Mouse (Mus musculus) left cerebral cortex, postnatal 25 days (tissue): ENCODE measurements at regions not wholly inside any gene's neighbourhood (a gene's known extent, or its start where the extent isn't known, plus 50 kb on each side); places are given as distances from the start of the nearest gene placed in this dataset.

Source experiments
- DNase-seq, 2 experiments: peaks; one replicate each; pipeline ENCODE4 v3.0.0; 2022; ENCODE audit warnings: low spot score in 2 of 2, mixed read lengths in 1 of 2
- intact Hi-C: fragments of 180-260 bp; cut with DNase I; formaldehyde crosslinking; loops from one replicate; pipeline ENCODE4 v1.15.1; 2025

DNA sequence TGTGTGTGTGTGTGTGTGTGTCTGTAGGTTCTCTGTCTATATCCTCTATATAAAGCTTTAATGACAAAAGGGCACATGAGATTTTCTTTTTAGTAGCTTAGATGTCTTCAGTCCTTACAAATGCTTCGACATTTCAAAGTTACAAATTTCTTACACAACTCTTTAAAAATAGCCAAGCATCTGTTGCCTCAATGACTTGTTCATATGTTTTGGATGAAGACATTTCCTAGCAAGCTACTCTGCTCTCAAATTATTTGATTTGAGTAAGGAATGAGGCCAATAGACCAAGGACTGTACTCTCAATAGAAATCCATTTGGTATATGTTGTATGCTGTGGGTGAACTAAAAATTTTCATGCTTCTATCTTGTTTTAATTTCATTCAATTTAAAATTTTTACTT lies 611.3 kb upstream of the 4931408C20Rik start:
- peak in 1 of 2 experiments; percentile 56 for DNase-seq
- intact Hi-C loops, result no loop called here

DNA sequence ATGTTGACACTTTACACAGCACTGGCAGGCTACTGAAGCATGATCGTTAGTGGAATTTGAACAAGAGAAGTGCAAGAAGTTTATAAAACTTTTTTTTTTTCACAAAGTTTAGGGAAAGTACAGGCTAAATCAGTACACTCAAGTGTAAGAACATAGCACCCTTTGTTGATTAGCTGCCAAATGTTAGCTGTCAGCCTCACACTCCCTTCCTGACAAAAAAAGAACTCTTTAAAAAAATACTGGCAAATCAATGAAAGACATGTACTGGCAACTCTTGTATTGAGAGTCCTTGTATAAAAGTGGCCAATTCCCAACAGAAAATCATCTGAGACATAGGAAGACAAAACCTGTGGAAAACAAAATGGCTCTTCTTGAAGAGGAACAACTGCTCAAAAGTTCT lies 577.7 kb upstream of the 4931408C20Rik start:
- intact Hi-C loops, result no loop called here
- peak in 1 of 2 experiments; percentile 42 for DNase-seq

- DNase-seq, result no peak
- intact Hi-C loops, result no loop called here
Observed at GRCm38 (mm10) chr1:27261159-27261558, 573.9 kb upstream of the 4931408C20Rik start.
